Mouse (Mus musculus) kidney, postnatal 0 days (tissue): ENCODE results near the gene Cfap97. TPM values are rescaled to one million over a fixed set of nuclear protein-coding genes. Genes with fewer than 3 reads are reported as not detected.

ENCODE experiments used
- ATAC-seq: fragments of 200-750 bp; cut with Nextera tagmentation; replicated peaks from 2 replicates; pipeline ENCODE4 v1.8.0; 2017; ENCODE audit warnings: low read depth, moderate number of reproducible peaks, moderate TSS enrichment, moderate library complexity; ENCODE audit not compliant: low FRiP score
- DNase-seq: peaks from one replicate; pipeline ENCODE4 v3.0.0-alpha.2; 2016; ENCODE audit warnings: low spot score
- H3K27ac ChIP-seq: fragments of 300-500 bp; sonication (generic); 2 replicates; pipeline ENCODE4 v1.5.1; 2014; ENCODE audit warnings: mild to moderate bottlenecking
- H3K27me3 ChIP-seq: fragments of 300-500 bp; sonication (generic); 2 replicates; pipeline ENCODE4 v1.6.1; 2014; ENCODE audit warnings: low read length, mixed read lengths; ENCODE audit not compliant: insufficient read depth
- H3K36me3 ChIP-seq: fragments of 300-500 bp; sonication (generic); 2 replicates; pipeline ENCODE4 v1.6.1; 2014; ENCODE audit warnings: low read length, mixed read lengths; ENCODE audit not compliant: insufficient read depth
- H3K4me1 ChIP-seq: fragments of 300-500 bp; sonication (generic); replicated peaks from 2 replicates; pipeline ENCODE4 v1.6.1; 2014; ENCODE audit warnings: antibody characterized with exemption, low read length, mixed read lengths; ENCODE audit not compliant: insufficient read depth
- H3K4me2 ChIP-seq: fragments of 300-500 bp; sonication (generic); 2 replicates; pipeline ENCODE4 v1.6.1; 2014; ENCODE audit warnings: mild to moderate bottlenecking, low read length, moderate library complexity, mixed read lengths
- H3K4me3 ChIP-seq: fragments of 300-500 bp; sonication (generic); replicated peaks from 2 replicates; pipeline ENCODE4 v1.5.1; 2014; ENCODE audit warnings: low read depth, low read length
- H3K9ac ChIP-seq: fragments of 300-500 bp; sonication (generic); 2 replicates; pipeline ENCODE4 v1.6.1; 2014; ENCODE audit warnings: low read depth, low read length
- H3K9me3 ChIP-seq: fragments of 300-500 bp; sonication (generic); replicated peaks from 2 replicates; pipeline ENCODE4 v1.6.1; 2016; ENCODE audit warnings: low read length, inconsistent platforms, mixed read lengths
- CTCF ChIP-seq: IDR thresholded peaks from 2 replicates; pipeline ENCODE4 v1.5.1; 2016; ENCODE audit warnings: antibody characterized with exemption, low read depth, mild to moderate bottlenecking, moderate library complexity
- WGBS: fragments of 180-500 bp; shearing (Covaris S2); extraction: QIAGEN DNeasy Blood & Tissue Kit; methylation state at CpG from one replicate; pipeline ENCODE4 v1.1.7; 2014; 5-methylcytosine and 5-hydroxymethylcytosine counted together
- microRNA-seq: library from miRNA; unstranded; fragments of <30 nt; microRNA quantifications from one replicate; pipeline ENCODE4, GENCODE M21; 2016
- polyA plus RNA-seq: library from polyadenylated mRNA; unstranded; fragments of >200 nt; fragmentation: Nextera tagmentation; extraction: Ambion mirVana; gene quantifications from 2 replicates; pipeline ENCODE4 v1.2.1, GENCODE M21; 2015

Gene Cfap97
- polyA plus RNA-seq, 1 experiment from 2014 or later = 37.4 TPM

DNA sequence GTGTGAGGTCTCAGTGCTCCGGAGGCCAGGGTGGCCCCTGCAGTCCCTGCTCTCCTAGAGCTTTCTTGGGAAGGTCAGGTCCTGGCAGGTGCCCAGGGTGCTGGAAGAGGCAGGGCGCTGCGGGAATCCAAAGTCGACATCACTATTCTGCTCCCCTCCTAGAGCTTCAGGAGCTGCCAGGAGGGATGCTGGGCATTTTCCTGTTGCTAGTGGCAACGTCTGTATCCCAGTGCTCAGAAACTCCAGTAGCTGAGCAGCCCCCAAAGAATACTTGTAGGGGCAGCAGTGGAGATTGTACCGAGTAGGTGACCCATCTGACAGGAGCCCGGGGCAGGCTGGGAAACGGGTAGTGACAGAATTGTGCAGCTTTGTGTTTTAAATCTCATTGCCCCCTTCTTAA, 81.2 kb downstream of the Cfap97 start:
- DNase-seq = no peak

DNA sequence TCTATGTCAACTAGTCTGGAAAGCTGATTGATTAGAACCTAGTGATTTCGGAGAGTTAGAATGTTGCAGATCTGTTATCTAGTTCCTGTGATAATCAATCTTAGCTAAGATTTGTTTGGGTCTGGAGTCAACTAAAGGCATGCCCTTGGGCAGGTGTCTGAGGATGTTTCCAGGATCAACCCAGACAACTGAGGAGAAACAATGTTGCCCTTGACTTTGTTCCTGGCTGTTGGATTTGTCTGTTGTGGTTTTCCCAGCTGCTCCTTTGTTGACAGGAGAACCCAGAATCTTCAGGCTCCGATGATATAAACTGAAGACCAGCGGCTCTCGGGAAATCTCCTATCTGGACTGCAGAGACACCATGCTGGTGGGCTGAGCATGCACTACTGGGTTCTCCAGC, 83.2 kb downstream of the Cfap97 start:
- no peak overlapping the region for H3K4me3 ChIP-seq
- no peak for DNase-seq
- H3K36me3 ChIP-seq = no peaks in the 10 kb centered on the region
- H3K27me3 ChIP-seq = no peaks in the 10 kb centered on the region
- H3K27ac ChIP-seq = no peak overlapping the region
- H3K4me1 ChIP-seq = no peaks in the 10 kb centered on the region
- ATAC-seq = no peak
- 95% methylated on average over 4 of the region's 4 CpGs for WGBS
- no peak overlapping the region for H3K9ac ChIP-seq
- no peak overlapping the region for H3K4me2 ChIP-seq
- no peaks in the 10 kb centered on the region for H3K9me3 ChIP-seq
- no peak for TF ChIP-seq CTCF

More for the DNA sequence above, 81.2 kb downstream of the Cfap97 start:
- Histone ChIP-seq H3K9me3 (no peaks in the 10 kb centered on the region), H3K4me3 (no peak overlapping the region), H3K4me2 (no peak overlapping the region), H3K9ac (no peak overlapping the region), H3K4me1 (no peaks in the 10 kb centered on the region), H3K27me3 (no peaks in the 10 kb centered on the region), H3K36me3 (no peaks in the 10 kb centered on the region), H3K27ac (no peak overlapping the region)
- WGBS = 60% methylated on average over 8 of the region's 8 CpGs
- no peak for ATAC-seq
- TF ChIP-seq CTCF = no peak

DNA sequence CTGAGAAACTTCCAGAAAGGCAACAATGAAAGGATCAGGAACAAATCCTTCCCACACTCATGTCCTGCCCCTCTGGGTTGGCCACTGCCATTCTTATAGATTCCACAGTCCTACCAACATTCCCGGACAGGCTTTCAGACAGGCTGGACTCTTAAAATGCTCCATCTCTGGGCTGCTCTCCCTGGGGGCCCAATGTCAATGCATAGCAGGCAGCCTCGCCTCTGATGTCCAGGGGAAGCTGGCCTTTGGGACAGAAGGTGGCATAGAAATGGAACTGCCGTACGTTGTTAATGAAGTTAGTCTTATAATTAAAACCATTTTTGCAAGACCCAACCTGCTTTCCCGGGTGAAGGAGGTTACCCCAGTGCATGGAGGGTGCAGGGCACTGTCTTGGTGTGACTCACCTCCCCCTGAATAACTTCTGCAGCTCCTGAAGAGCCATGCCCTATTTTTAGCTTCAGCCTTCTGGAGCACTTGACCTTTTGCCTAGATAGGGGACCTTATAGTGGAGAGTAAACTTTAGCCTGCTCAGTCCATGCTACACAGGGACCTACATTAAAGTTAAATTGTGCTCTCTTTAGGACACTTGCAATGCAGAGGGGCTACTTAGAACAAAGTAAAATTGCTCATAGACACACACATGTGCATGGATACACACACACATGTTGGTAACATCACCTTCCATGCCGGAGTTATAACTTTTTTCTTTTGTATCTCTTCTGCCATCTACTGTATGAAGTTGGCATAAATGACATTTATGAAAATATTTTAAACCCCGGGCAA, 85.1 kb downstream of the Cfap97 start:
- Histone ChIP-seq H3K9ac (no peak overlapping the region), H3K27ac (no peak overlapping the region), H3K4me1 (no peaks in the 10 kb centered on the region), H3K4me3 (no peak overlapping the region), H3K4me2 (no peak overlapping the region), H3K36me3 (no peaks in the 10 kb centered on the region), H3K9me3 (no peaks in the 10 kb centered on the region), H3K27me3 (no peaks in the 10 kb centered on the region)
- peak; percentile 57 for DNase-seq
- peak; percentile 62 for TF ChIP-seq CTCF
- 57% methylated on average over 7 of the region's 7 CpGs for WGBS
- peak; percentile 33; the same call in 1 of the 2 replicates for ATAC-seq

DNA sequence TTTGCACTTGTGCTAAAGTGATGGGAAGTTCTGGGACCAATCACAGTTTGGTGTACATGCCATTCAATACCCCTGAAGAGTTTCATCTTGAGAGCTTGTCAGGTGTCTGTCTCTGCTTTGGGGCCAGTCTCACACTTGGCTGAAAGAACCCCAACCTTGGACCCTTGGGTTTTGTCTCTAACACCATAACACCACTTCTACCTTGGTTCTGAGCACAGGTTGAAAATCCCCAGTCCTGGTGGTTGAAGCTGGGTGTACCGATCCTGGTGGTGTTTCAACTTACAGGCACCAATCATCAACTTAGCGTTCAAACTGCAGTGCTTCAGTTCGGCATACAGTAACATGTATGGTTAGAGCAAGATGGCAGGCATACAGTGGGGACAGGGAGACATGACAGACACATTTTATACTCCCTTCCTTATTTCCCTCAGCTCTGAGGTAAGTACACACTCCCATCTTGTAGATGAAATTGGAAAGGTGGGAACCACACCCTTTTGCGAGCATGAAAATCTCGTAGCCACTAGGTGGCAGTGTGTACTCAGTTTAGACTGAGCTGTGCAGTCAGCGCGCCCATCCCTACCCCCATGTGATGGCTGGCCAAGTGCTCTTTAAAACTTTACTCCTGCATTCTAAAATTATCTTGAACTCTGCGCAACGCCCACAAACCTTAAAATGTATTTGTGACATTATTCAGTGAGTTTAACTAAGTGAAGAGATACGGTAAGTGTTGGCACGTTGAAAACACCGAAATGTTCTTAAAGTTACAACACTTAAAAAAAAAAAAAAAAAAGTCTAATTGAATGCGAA, 90.2 kb downstream of the Cfap97 start:
- ATAC-seq = 0 out of 2 replicates have a peak, but pooled peaks have one; percentile 49
- no peaks in the 10 kb centered on the region for H3K9me3 ChIP-seq
- 29% methylated on average over 13 of the region's 13 CpGs for WGBS
- H3K27me3 ChIP-seq = no peaks in the 10 kb centered on the region
- no peak overlapping the region for H3K4me2 ChIP-seq
- no peak overlapping the region for H3K27ac ChIP-seq
- H3K4me1 ChIP-seq = no peaks in the 10 kb centered on the region
- no peak overlapping the region for H3K9ac ChIP-seq
- peak; percentile 90 for DNase-seq
- peak; percentile 88 for TF ChIP-seq CTCF
- H3K36me3 ChIP-seq = no peaks in the 10 kb centered on the region
- no peak overlapping the region for H3K4me3 ChIP-seq

DNA sequence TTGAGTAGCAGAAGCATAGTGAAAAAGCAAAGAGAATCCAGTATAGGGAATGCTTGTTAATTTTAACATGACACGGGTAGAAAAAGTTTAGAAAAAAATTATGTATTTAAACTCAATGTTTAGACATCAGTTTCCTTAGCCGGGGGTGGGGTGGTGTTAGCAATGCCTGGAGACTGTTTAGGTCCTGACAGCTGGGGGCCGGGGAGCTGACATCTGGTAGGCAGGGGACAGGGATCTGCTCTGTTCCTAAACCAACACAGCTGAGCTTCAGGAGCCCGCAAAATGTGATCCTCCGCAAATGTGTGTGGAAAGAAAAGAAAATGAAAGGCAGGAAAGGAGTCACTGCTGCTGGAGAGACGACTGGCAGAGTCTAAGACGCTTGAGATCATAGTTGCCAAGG, 91.4 kb downstream of the Cfap97 start:
- Histone ChIP-seq H3K36me3 (no peaks in the 10 kb centered on the region), H3K27me3 (no peaks in the 10 kb centered on the region), H3K4me1 (no peaks in the 10 kb centered on the region), H3K9ac (no peak overlapping the region), H3K9me3 (no peaks in the 10 kb centered on the region), H3K27ac (no peak overlapping the region), H3K4me3 (no peak overlapping the region), H3K4me2 (no peak overlapping the region)
- ATAC-seq (no peak), DNase-seq (no peak)
- no peak for TF ChIP-seq CTCF
- 53% methylated on average over 7 of the region's 7 CpGs for WGBS

Small RNA genes lying within 50 kb of the gene (microRNA-seq; reads per million reads assigned to microRNA genes)
- gene Gm23812 = not detected

Other genes with a start within 250 kb of the Cfap97 start
- not detected in 2 replicates for gene Ccdc110, start 217.2 kb upstream of the Cfap97 start, polyA plus RNA-seq
- 3.3 and 3.4 TPM in 2 replicates for gene 1700029J07Rik, start 176.5 kb upstream of the Cfap97 start, polyA plus RNA-seq
- 80.5 and 84.2 TPM in 2 replicates for gene Ufsp2, start 176.2 kb upstream of the Cfap97 start, polyA plus RNA-seq
- 0.45 and 0.66 TPM in 2 replicates for gene Lrp2bp, start 152.5 kb upstream of the Cfap97 start, polyA plus RNA-seq
- 15.9 and 17.4 TPM in 2 replicates for gene Ankrd37, start 146.1 kb upstream of the Cfap97 start, polyA plus RNA-seq
- gene Snx25, start 388 bp downstream of the Cfap97 start, polyA plus RNA-seq = 5.4 and 6.3 TPM in 2 replicates
- gene Slc25a4, start 59.5 kb downstream of the Cfap97 start, polyA plus RNA-seq = 835 and 864 TPM in 2 replicates
- gene Helt, start 142.9 kb downstream of the Cfap97 start, polyA plus RNA-seq = not detected in 2 replicates